Mouse (Mus musculus) C2C12 (cell line): ENCODE results near the gene Serpinh1.

Source experiments
- CEBPB ChIP-seq: IDR thresholded peaks from one replicate; pipeline ENCODE4 v1.6.1; 2011; ENCODE audit warnings: low read depth, mild to moderate bottlenecking, control low read depth, moderate library complexity
- CTCF ChIP-seq: IDR thresholded peaks from one replicate; pipeline ENCODE4 v1.5.1; 2011; ENCODE audit not compliant: control insufficient read depth, insufficient read depth, insufficient read length
- MAX ChIP-seq: IDR thresholded peaks from one replicate; pipeline ENCODE4 v1.6.1; 2011; ENCODE audit warnings: mild to moderate bottlenecking, control low read depth
- MYOD1 ChIP-seq: IDR thresholded peaks from one replicate; pipeline ENCODE4 v1.6.1; 2011; ENCODE audit warnings: low read depth; ENCODE audit not compliant: control insufficient read depth, insufficient read length
- MYOG ChIP-seq: IDR thresholded peaks from one replicate; pipeline ENCODE4 v1.6.1; 2011; ENCODE audit not compliant: control insufficient read depth, insufficient read length; ENCODE audit errors: extremely low read depth
- USF1 ChIP-seq: IDR thresholded peaks from one replicate; pipeline ENCODE4 v1.6.1; 2011; ENCODE audit warnings: low read depth, mild to moderate bottlenecking, control low read depth, moderate library complexity

DNA sequence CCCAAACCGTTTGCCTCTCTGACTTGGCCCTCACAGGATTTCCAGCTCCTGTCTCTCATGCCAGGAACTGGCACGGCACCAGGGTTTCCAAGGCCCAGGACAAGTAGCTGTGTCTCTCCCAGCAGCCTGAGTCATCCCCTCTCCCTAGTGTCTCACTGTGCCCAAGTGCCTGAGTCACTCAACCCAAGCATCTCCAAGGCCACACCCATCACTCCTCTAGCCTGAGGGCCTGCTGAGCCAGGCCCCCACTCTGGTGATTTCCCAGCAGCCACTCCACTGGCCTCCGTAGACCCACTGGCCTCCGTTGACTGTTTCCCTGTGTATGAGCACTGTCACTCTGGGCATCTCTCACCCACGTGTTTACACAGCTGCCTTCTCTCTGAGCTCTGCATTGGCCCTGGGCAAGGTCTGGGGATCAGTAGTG, 48.1 kb downstream of the Serpinh1 start:
- no peak for TF ChIP-seq CTCF
- peak; percentile 72 for TF ChIP-seq MYOD1
- TF ChIP-seq USF1 = peak; percentile 63
- TF ChIP-seq MAX = peak; percentile 11
- no peak for TF ChIP-seq CEBPB
- no peak for TF ChIP-seq MYOG
